Mouse (Mus musculus): ENCODE measurements around the gene Appbp2.

The Appbp2 gene

DNA sequence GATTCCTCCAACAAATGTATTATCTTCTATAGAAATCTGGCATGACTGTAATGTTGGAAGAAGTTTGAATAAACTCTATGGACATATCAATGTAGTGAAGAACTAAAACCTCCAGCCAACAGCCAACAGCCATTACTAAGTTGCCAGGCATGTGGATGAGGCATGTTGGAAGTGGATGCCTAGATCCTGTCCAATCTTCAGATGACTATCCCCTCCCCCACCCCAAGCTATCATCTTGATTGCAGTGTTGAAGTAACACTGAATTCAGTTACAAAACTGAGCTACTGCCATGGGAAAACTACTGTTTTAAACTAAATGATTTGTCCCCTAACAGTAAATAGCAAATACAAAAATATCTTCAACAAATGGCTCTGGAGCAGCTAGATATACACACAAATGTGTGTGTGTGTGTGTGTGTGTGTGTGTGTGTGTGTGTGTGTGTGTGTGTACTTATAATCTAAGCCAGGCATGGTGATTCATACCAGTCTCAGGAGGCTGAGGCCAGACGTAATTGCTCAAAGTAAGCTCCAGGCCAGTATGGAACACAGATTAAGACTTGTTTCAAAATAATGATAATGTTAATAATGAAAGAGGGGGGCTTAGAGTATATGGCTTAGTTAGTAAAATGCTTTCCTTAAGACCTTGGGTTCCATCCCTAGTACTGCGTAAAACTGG, 82.5 kb downstream of the Appbp2 start:
- no peak for DNase-seq

DNA sequence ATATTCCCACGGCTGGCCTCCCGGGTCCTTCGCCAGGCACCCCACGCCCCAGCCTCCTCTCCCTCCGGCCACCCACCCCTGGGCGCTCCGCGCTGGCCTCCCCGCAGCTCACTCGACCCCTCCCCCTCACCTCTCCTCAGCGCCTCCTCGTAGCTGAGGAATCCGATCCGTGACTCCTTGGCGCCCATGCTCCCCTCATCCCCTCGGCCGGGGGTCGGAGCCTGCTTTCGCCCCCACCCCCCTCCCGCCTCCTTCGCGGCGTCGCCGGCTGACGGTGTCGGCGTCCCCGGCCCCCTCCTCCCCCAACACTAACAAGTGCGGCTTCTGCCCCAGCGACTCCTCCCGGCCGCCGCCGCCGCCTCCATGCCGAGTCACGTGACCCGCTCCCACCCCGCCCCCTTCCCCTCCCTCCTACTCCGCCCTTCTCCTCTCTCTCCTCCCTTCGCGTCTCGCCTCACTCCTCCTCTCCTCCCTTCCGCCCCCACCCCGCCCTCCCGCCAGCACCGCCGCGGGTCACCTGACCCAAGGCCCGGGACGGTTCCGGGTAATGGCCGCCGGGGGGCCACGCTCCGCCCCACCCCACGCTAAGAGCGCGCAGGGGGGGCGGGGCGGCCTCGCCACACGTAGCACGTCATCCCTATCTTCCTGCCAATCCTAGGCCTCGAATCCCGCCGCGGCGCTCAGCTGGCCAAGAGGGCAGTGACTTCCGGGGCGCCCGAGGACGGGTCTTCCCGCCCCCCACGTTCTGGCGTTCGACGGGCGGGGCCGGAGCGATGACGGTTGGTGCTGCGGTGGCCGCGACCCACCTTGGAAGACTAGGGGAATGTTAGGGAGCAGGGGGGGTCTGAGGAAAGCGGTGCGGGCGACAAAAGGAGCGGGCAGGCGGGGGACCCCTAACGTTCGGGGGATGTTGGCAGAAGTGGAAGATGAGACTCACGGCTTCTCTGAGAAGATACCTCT, 95.1 kb downstream of the Appbp2 start, which contains the start of gene Usp32:
Usp32 (minus strand) TSS at position 581 of the 960 bp plus-strand sequence.
- peak; percentile 98 for DNase-seq

- DNase-seq: peak; percentile 57
Observed at GRCm38 (mm10) chr11:85138776-85139474, 96.0 kb downstream of the Appbp2 start.

Data from cerebellum, adult 9-11 months (tissue).